Mouse (Mus musculus) lung, embryonic 16.5 days (tissue): ENCODE data around the gene Slc5a3. TPM values are rescaled to one million over a fixed set of nuclear protein-coding genes. Genes with fewer than 3 reads are reported as not detected.

Experiments used
- ATAC-seq: fragments of 200-750 bp; cut with Nextera tagmentation; 2 replicates; pipeline ENCODE4 v1.8.0; 2017; ENCODE audit warnings: low read depth, mild to moderate bottlenecking, moderate library complexity
- H3K27ac ChIP-seq: fragments of 300-500 bp; sonication (generic); 2 replicates; pipeline ENCODE4 v1.5.1; 2014; ENCODE audit warnings: mild to moderate bottlenecking, control low read depth, low read length
- H3K27me3 ChIP-seq: fragments of 300-500 bp; sonication (generic); 2 replicates; pipeline ENCODE4 v1.6.1; 2014; ENCODE audit warnings: low read depth, low read length, mixed read lengths; ENCODE audit not compliant: control insufficient read depth, insufficient read depth
- H3K36me3 ChIP-seq: fragments of 300-500 bp; sonication (generic); 2 replicates; pipeline ENCODE4 v1.6.1; 2014; ENCODE audit warnings: low read length; ENCODE audit not compliant: control insufficient read depth, insufficient read depth
- H3K4me1 ChIP-seq: fragments of 300-500 bp; sonication (generic); replicated peaks from 2 replicates; pipeline ENCODE4 v1.6.1; 2014; ENCODE audit warnings: low read length, mixed read lengths; ENCODE audit not compliant: control insufficient read depth, insufficient read depth
- H3K4me2 ChIP-seq: fragments of 300-500 bp; sonication (generic); 2 replicates; pipeline ENCODE4 v1.6.1; 2014; ENCODE audit warnings: low read depth, low read length, control low read depth
- H3K4me3 ChIP-seq: fragments of 300-500 bp; sonication (generic); 2 replicates; pipeline ENCODE4 v1.5.1; 2014; ENCODE audit warnings: mild to moderate bottlenecking, low read length, control low read depth
- H3K9ac ChIP-seq: fragments of 300-500 bp; sonication (generic); 2 replicates; pipeline ENCODE4 v1.6.1; 2014; ENCODE audit warnings: low read length, control low read depth
- H3K9me3 ChIP-seq: fragments of 300-500 bp; sonication (generic); 2 replicates; pipeline ENCODE4 v1.6.1; 2016; ENCODE audit warnings: low read length; ENCODE audit not compliant: control insufficient read depth
- WGBS: fragments of 180-500 bp; shearing (Covaris S2); extraction: QIAGEN DNeasy Blood & Tissue Kit; methylation state at CpG from one replicate; pipeline ENCODE4 v1.1.7; 2014; 5-methylcytosine and 5-hydroxymethylcytosine counted together
- polyA plus RNA-seq: library from polyadenylated mRNA; unstranded; fragments of >200 nt; fragmentation: Nextera tagmentation; extraction: Ambion mirVana; gene quantifications from 2 replicates; pipeline ENCODE4 v1.2.1, GENCODE M21; 2015

The Slc5a3 gene
- polyA plus RNA-seq = 3.8 TPM in 2 replicates

GRCm38 (mm10) chr16:92057852-92058643, at the start of gene Slc5a3, which contains the start of the genes Mrps6 and Gm49711:
TSS of gene Slc5a3 (plus strand) at chr16:92058322.
TSS of gene Mrps6 (plus strand) at chr16:92058270.
TSS of gene Gm49711 (plus strand) at chr16:92058316.
- H3K27ac ChIP-seq = peak within 1 kb of the TSS; percentile 44; the same call in 1 of the 2 replicates
- H3K27me3 ChIP-seq = peaks cover 5% of the 10 kb centered on the region; the same call in 1 of the 2 replicates
- peak within 1 kb of the TSS; percentile 89 for H3K4me3 ChIP-seq
- WGBS = under 1% methylated on average over 79 of the region's 99 CpGs
- ATAC-seq = peak; percentile 96
- peaks cover 12% of the 10 kb centered on the region for H3K9me3 ChIP-seq
- H3K4me2 ChIP-seq = peak within 1 kb of the TSS; percentile 97
- no peaks in the 10 kb centered on the region for H3K36me3 ChIP-seq
- H3K4me1 ChIP-seq = peaks cover 5% of the 10 kb centered on the region; the same call in 1 of the 2 replicates
- H3K9ac ChIP-seq = peak within 1 kb of the TSS; percentile 79

GRCm38 (mm10) chr16:92009586-92009985, 48.5 kb upstream of the Slc5a3 start:
- no peak for ATAC-seq
- WGBS = 90% methylated on average over 2 of the region's 2 CpGs
- H3K27ac ChIP-seq = no peak overlapping the region
- H3K4me3 ChIP-seq = no peak overlapping the region
- no peaks in the 10 kb centered on the region for H3K4me1 ChIP-seq
- H3K9ac ChIP-seq = no peak overlapping the region
- no peaks in the 10 kb centered on the region for H3K36me3 ChIP-seq
- H3K9me3 ChIP-seq = no peaks in the 10 kb centered on the region
- no peaks in the 10 kb centered on the region for H3K27me3 ChIP-seq
- no peak overlapping the region for H3K4me2 ChIP-seq

- 76% methylated on average over 8 of the region's 8 CpGs for WGBS
- Histone ChIP-seq H3K27me3 (no peaks in the 10 kb centered on the region; the same call in 1 of the 2 replicates), H3K9ac (no peak overlapping the region), H3K9me3 (no peaks in the 10 kb centered on the region), H3K27ac (no peak overlapping the region), H3K4me2 (no peak overlapping the region), H3K36me3 (no peaks in the 10 kb centered on the region), H3K4me1 (peaks cover 6% of the 10 kb centered on the region; the same call in 1 of the 2 replicates), H3K4me3 (no peak overlapping the region)
- no peak for ATAC-seq
Measured at GRCm38 (mm10) chr16:92016792-92017191, 41.3 kb upstream of the Slc5a3 start.

GRCm38 (mm10) chr16:92019141-92020118, 38.7 kb upstream of the Slc5a3 start:
- Histone ChIP-seq H3K4me2 (peak overlapping the region; percentile 71), H3K27ac (peak overlapping the region; percentile 57), H3K4me3 (peak overlapping the region; percentile 47), H3K9me3 (no peaks in the 10 kb centered on the region), H3K4me1 (peaks cover 6% of the 10 kb centered on the region; the same call in 1 of the 2 replicates), H3K9ac (peak overlapping the region; percentile 67), H3K36me3 (no peaks in the 10 kb centered on the region), H3K27me3 (no peaks in the 10 kb centered on the region; the same call in 1 of the 2 replicates)
- WGBS = 8% methylated on average over 26 of the region's 26 CpGs
- peak; percentile 56; the same call in 1 of the 2 replicates for ATAC-seq

GRCm38 (mm10) chr16:92021656-92022400, 36.3 kb upstream of the Slc5a3 start:
- no peak for ATAC-seq
- H3K9ac ChIP-seq = no peak overlapping the region
- H3K9me3 ChIP-seq = no peaks in the 10 kb centered on the region
- H3K4me3 ChIP-seq = no peak overlapping the region
- 75% methylated on average over 12 of the region's 12 CpGs for WGBS
- no peak overlapping the region for H3K4me2 ChIP-seq
- peaks cover 6% of the 10 kb centered on the region; the same call in 1 of the 2 replicates for H3K4me1 ChIP-seq
- peaks cover under 1% of the 10 kb centered on the region; the same call in 1 of the 2 replicates for H3K27me3 ChIP-seq
- H3K36me3 ChIP-seq = no peaks in the 10 kb centered on the region
- H3K27ac ChIP-seq = no peak overlapping the region

- ATAC-seq = no peak
- Histone ChIP-seq H3K27me3 (peaks cover 2% of the 10 kb centered on the region; the same call in 1 of the 2 replicates), H3K27ac (no peak overlapping the region)
Measured at GRCm38 (mm10) chr16:92022494-92023283, 35.4 kb upstream of the Slc5a3 start.

GRCm38 (mm10) chr16:92033286-92033685, 24.8 kb upstream of the Slc5a3 start:
- H3K9me3 ChIP-seq = no peaks in the 10 kb centered on the region
- no peak overlapping the region for H3K4me3 ChIP-seq
- WGBS = 82% methylated on average over 3 of the region's 3 CpGs
- no peaks in the 10 kb centered on the region for H3K36me3 ChIP-seq
- H3K27ac ChIP-seq = no peak overlapping the region
- no peak for ATAC-seq
- H3K27me3 ChIP-seq = no peaks in the 10 kb centered on the region; the same call in 1 of the 2 replicates
- H3K9ac ChIP-seq = no peak overlapping the region
- no peak overlapping the region for H3K4me2 ChIP-seq
- H3K4me1 ChIP-seq = no peaks in the 10 kb centered on the region

More at GRCm38 (mm10) chr16:92022494-92023283, 35.4 kb upstream of the Slc5a3 start:
- Histone ChIP-seq H3K9me3 (no peaks in the 10 kb centered on the region), H3K36me3 (no peaks in the 10 kb centered on the region), H3K4me3 (no peak overlapping the region), H3K4me1 (peaks cover 6% of the 10 kb centered on the region; the same call in 1 of the 2 replicates), H3K9ac (no peak overlapping the region), H3K4me2 (no peak overlapping the region)
- WGBS = 54% methylated on average over 20 of the region's 20 CpGs

- 71% methylated on average over 5 of the region's 5 CpGs for WGBS
- no peaks in the 10 kb centered on the region; the same call in 1 of the 2 replicates for H3K27me3 ChIP-seq
- no peaks in the 10 kb centered on the region for H3K9me3 ChIP-seq
- H3K27ac ChIP-seq = no peak overlapping the region
- ATAC-seq = no peak
- no peak overlapping the region for H3K4me2 ChIP-seq
- H3K4me1 ChIP-seq = no peaks in the 10 kb centered on the region
- H3K4me3 ChIP-seq = no peak overlapping the region
- no peak overlapping the region for H3K9ac ChIP-seq
- H3K36me3 ChIP-seq = no peaks in the 10 kb centered on the region
Measured at GRCm38 (mm10) chr16:92034676-92035075, 23.4 kb upstream of the Slc5a3 start.
